Mouse (Mus musculus) megakaryocyte, embryonic 14.5 days (primary cell): ENCODE results near the gene Gm15737.

Source experiments
- FLI1 ChIP-seq: IDR thresholded peaks from 2 replicates; pipeline ENCODE4 v1.6.1; 2012; ENCODE audit warnings: low read length, inconsistent platforms, mixed read lengths
- GATA1 ChIP-seq: IDR thresholded peaks from 3 replicates; pipeline ENCODE4 v1.6.1; 2012; ENCODE audit warnings: mixed read lengths, low read length, inconsistent platforms, borderline replicate concordance

GRCm38 (mm10) chr6:92871813-92872212 is 2.7 kb downstream of the Gm15737 start:
- TF ChIP-seq FLI1: no peak
- no peak for TF ChIP-seq GATA1
